Mouse (Mus musculus) stomach, embryonic 14.5 days (tissue): ENCODE data around the gene Herpud2. TPM values are rescaled to one million over a fixed set of nuclear protein-coding genes. Genes with fewer than 3 reads are reported as not detected.

Source experiments
- ATAC-seq: fragments of 200-750 bp; cut with Nextera tagmentation; 2 replicates; pipeline ENCODE4 v1.8.0; 2017; ENCODE audit warnings: low read depth, moderate TSS enrichment; ENCODE audit not compliant: insufficient number of reproducible peaks, insufficient read depth, low FRiP score
- H3K27ac ChIP-seq: fragments of 300-500 bp; sonication (generic); 2 replicates; pipeline ENCODE4 v1.5.1; 2014; ENCODE audit warnings: mild to moderate bottlenecking, low read length, moderate library complexity, mixed read lengths
- H3K27me3 ChIP-seq: fragments of 300-500 bp; sonication (generic); 2 replicates; pipeline ENCODE4 v1.6.1; 2014; ENCODE audit warnings: low read length, control low read depth, mixed read lengths; ENCODE audit not compliant: control insufficient read depth, insufficient read depth
- H3K36me3 ChIP-seq: fragments of 300-500 bp; sonication (generic); 2 replicates; pipeline ENCODE4 v1.6.1; 2014; ENCODE audit warnings: mild to moderate bottlenecking, control low read depth, low read length, moderate library complexity, mixed read lengths; ENCODE audit not compliant: control insufficient read depth, insufficient read depth
- H3K4me1 ChIP-seq: fragments of 300-500 bp; sonication (generic); 2 replicates; pipeline ENCODE4 v1.6.1; 2014; ENCODE audit warnings: low read length, control low read depth, mixed read lengths; ENCODE audit not compliant: control insufficient read depth, insufficient read depth
- H3K4me2 ChIP-seq: fragments of 300-500 bp; sonication (generic); replicated peaks from 2 replicates; pipeline ENCODE4 v1.6.1; 2014; ENCODE audit warnings: low read depth, low read length, control low read depth
- H3K4me3 ChIP-seq: fragments of 300-500 bp; sonication (generic); 2 replicates; pipeline ENCODE4 v1.5.1; 2014; ENCODE audit warnings: low read depth, low read length, control low read depth
- H3K9ac ChIP-seq: fragments of 300-500 bp; sonication (generic); replicated peaks from 2 replicates; pipeline ENCODE4 v1.6.1; 2014; ENCODE audit warnings: low read depth, mild to moderate bottlenecking, control low read depth, low read length, moderate library complexity, mixed read lengths
- H3K9me3 ChIP-seq: fragments of 300-500 bp; sonication (generic); 2 replicates; pipeline ENCODE4 v1.6.1; 2016; ENCODE audit warnings: low read depth, low read length, control low read depth; ENCODE audit not compliant: control insufficient read depth
- WGBS: fragments of 180-500 bp; shearing (Covaris S2); extraction: QIAGEN DNeasy Blood & Tissue Kit; methylation state at CpG from one replicate; pipeline ENCODE4 v1.1.7; 2014; 5-methylcytosine and 5-hydroxymethylcytosine counted together
- polyA plus RNA-seq: library from polyadenylated mRNA; unstranded; fragments of >200 nt; fragmentation: Nextera tagmentation; extraction: Ambion mirVana; gene quantifications from 2 replicates; pipeline ENCODE4 v1.2.1, GENCODE M21; 2014

Gene Herpud2
- polyA plus RNA-seq, 1 experiment from 2014 or later = 32.4 TPM

GRCm38 (mm10) chr9:25090853-25091252, 60.8 kb downstream of the Herpud2 start:
- no peak overlapping the region for H3K4me3 ChIP-seq
- ATAC-seq = no peak
- H3K27ac ChIP-seq = no peak overlapping the region
- H3K27me3 ChIP-seq = no peaks in the 10 kb centered on the region
- no peaks in the 10 kb centered on the region for H3K4me1 ChIP-seq
- H3K4me2 ChIP-seq = no peak overlapping the region
- no peak overlapping the region for H3K9ac ChIP-seq
- no peaks in the 10 kb centered on the region for H3K36me3 ChIP-seq
- 41% methylated on average over 1 of the region's 1 CpGs for WGBS
- H3K9me3 ChIP-seq = no peaks in the 10 kb centered on the region

- H3K9me3 ChIP-seq = no peaks in the 10 kb centered on the region
- no peak within 1 kb of the TSS for H3K4me3 ChIP-seq
- H3K27me3 ChIP-seq = no peaks in the 10 kb centered on the region
- H3K4me1 ChIP-seq = no peaks in the 10 kb centered on the region
- 64% methylated on average over 2 of the region's 2 CpGs for WGBS
- no peaks in the 10 kb centered on the region for H3K36me3 ChIP-seq
- no peak for ATAC-seq
- no peak within 1 kb of the TSS for H3K4me2 ChIP-seq
- H3K9ac ChIP-seq = no peak within 1 kb of the TSS
- no peak within 1 kb of the TSS for H3K27ac ChIP-seq
Observed at GRCm38 (mm10) chr9:25089122-25089521, 62.5 kb downstream of the Herpud2 start, which contains the start of gene Gm10181. Gene Gm10181 (plus strand): TSS chr9:25089422.

GRCm38 (mm10) chr9:25076505-25076904, 75.1 kb downstream of the Herpud2 start:
- WGBS = 58% methylated on average over 1 of the region's 1 CpGs
- no peak for ATAC-seq
- no peak overlapping the region for H3K27ac ChIP-seq

GRCm38 (mm10) chr9:25075977-25076376, 75.6 kb downstream of the Herpud2 start:
- H3K27ac ChIP-seq = no peak overlapping the region
- H3K9me3 ChIP-seq = no peaks in the 10 kb centered on the region
- H3K4me1 ChIP-seq = no peaks in the 10 kb centered on the region
- H3K4me3 ChIP-seq = no peak overlapping the region
- ATAC-seq = no peak
- no peaks in the 10 kb centered on the region for H3K27me3 ChIP-seq
- H3K36me3 ChIP-seq = no peaks in the 10 kb centered on the region
- no peak overlapping the region for H3K9ac ChIP-seq
- no peak overlapping the region for H3K4me2 ChIP-seq
- 44% methylated on average over 3 of the region's 3 CpGs for WGBS

More at GRCm38 (mm10) chr9:25076505-25076904, 75.1 kb downstream of the Herpud2 start:
- no peak overlapping the region for H3K4me3 ChIP-seq
- H3K4me1 ChIP-seq = no peaks in the 10 kb centered on the region
- no peaks in the 10 kb centered on the region for H3K9me3 ChIP-seq
- no peak overlapping the region for H3K9ac ChIP-seq
- H3K4me2 ChIP-seq = no peak overlapping the region
- no peaks in the 10 kb centered on the region for H3K36me3 ChIP-seq
- H3K27me3 ChIP-seq = no peaks in the 10 kb centered on the region

GRCm38 (mm10) chr9:25072666-25073065, 79.0 kb downstream of the Herpud2 start:
- Histone ChIP-seq H3K4me1 (no peaks in the 10 kb centered on the region), H3K9ac (no peak overlapping the region), H3K4me3 (no peak overlapping the region), H3K9me3 (no peaks in the 10 kb centered on the region), H3K36me3 (no peaks in the 10 kb centered on the region), H3K27ac (no peak overlapping the region), H3K27me3 (no peaks in the 10 kb centered on the region), H3K4me2 (no peak overlapping the region)
- WGBS = 88% methylated on average over 1 of the region's 1 CpGs
- ATAC-seq = no peak

- ATAC-seq = no peak
- 50% methylated on average over 3 of the region's 3 CpGs for WGBS
- H3K4me2 ChIP-seq = no peak overlapping the region
Observed at GRCm38 (mm10) chr9:25058726-25059125, 92.9 kb downstream of the Herpud2 start.

More at GRCm38 (mm10) chr9:25058726-25059125, 92.9 kb downstream of the Herpud2 start:
- no peaks in the 10 kb centered on the region for H3K4me1 ChIP-seq
- H3K27ac ChIP-seq = no peak overlapping the region
- H3K9me3 ChIP-seq = no peaks in the 10 kb centered on the region
- no peaks in the 10 kb centered on the region for H3K27me3 ChIP-seq
- no peak overlapping the region for H3K4me3 ChIP-seq
- H3K9ac ChIP-seq = no peak overlapping the region
- no peaks in the 10 kb centered on the region for H3K36me3 ChIP-seq

Other genes with a start within 250 kb of the Herpud2 start
- gene Gm10181, start 62.4 kb downstream of the Herpud2 start, polyA plus RNA-seq = not detected in 2 replicates
- 288 and 302 TPM in 2 replicates for gene Sept7, start 100.6 kb upstream of the Herpud2 start, polyA plus RNA-seq